Mouse (Mus musculus) limb, embryonic 15.5 days (tissue): ENCODE results near the gene Otulin. TPM values are rescaled to one million over a fixed set of nuclear protein-coding genes. Genes with fewer than 3 reads are reported as not detected.

ENCODE experiments used
- ATAC-seq: fragments of 200-750 bp; cut with Nextera tagmentation; 2 replicates; pipeline ENCODE4 v1.8.0; 2017; ENCODE audit warnings: low read depth, moderate TSS enrichment; ENCODE audit not compliant: insufficient number of reproducible peaks, low FRiP score, low TSS enrichment
- H3K27ac ChIP-seq: fragments of 300-500 bp; sonication (generic); 2 replicates; pipeline ENCODE4 v1.5.1; 2015; ENCODE audit warnings: moderate library complexity, mild to moderate bottlenecking, inconsistent platforms
- H3K27me3 ChIP-seq: fragments of 300-500 bp; sonication (generic); 2 replicates; pipeline ENCODE4 v1.6.1; 2015; ENCODE audit warnings: inconsistent platforms
- H3K36me3 ChIP-seq: fragments of 300-500 bp; sonication (generic); 2 replicates; pipeline ENCODE4 v1.6.1; 2015; ENCODE audit warnings: inconsistent platforms
- H3K4me1 ChIP-seq: fragments of 300-500 bp; sonication (generic); 2 replicates; pipeline ENCODE4 v1.6.1; 2015; ENCODE audit warnings: inconsistent platforms
- H3K4me2 ChIP-seq: fragments of 300-500 bp; sonication (generic); 2 replicates; pipeline ENCODE4 v1.6.1; 2015; ENCODE audit warnings: mild to moderate bottlenecking, inconsistent platforms
- H3K4me3 ChIP-seq: fragments of 300-500 bp; sonication (generic); 2 replicates; pipeline ENCODE4 v1.5.1; 2015; ENCODE audit warnings: mild to moderate bottlenecking, inconsistent platforms
- H3K9ac ChIP-seq: fragments of 300-500 bp; sonication (generic); 2 replicates; pipeline ENCODE4 v1.6.1; 2015; ENCODE audit warnings: inconsistent platforms
- H3K9me3 ChIP-seq: fragments of 300-500 bp; sonication (generic); 2 replicates; pipeline ENCODE4 v1.6.1; 2016; ENCODE audit warnings: inconsistent platforms
- WGBS: fragments of 180-500 bp; shearing (Covaris S2); methylation state at CpG from one replicate; pipeline ENCODE4 v1.1.7; 2015; 5-methylcytosine and 5-hydroxymethylcytosine counted together
- polyA plus RNA-seq: library from polyadenylated mRNA; unstranded; fragments of >200 nt; fragmentation: Nextera tagmentation; extraction: Ambion mirVana; gene quantifications from 2 replicates; pipeline ENCODE4 v1.2.1, GENCODE M21; 2015

Otulin gene
- polyA plus RNA-seq, 1 experiment from 2014 or later: 32.5 TPM

DNA sequence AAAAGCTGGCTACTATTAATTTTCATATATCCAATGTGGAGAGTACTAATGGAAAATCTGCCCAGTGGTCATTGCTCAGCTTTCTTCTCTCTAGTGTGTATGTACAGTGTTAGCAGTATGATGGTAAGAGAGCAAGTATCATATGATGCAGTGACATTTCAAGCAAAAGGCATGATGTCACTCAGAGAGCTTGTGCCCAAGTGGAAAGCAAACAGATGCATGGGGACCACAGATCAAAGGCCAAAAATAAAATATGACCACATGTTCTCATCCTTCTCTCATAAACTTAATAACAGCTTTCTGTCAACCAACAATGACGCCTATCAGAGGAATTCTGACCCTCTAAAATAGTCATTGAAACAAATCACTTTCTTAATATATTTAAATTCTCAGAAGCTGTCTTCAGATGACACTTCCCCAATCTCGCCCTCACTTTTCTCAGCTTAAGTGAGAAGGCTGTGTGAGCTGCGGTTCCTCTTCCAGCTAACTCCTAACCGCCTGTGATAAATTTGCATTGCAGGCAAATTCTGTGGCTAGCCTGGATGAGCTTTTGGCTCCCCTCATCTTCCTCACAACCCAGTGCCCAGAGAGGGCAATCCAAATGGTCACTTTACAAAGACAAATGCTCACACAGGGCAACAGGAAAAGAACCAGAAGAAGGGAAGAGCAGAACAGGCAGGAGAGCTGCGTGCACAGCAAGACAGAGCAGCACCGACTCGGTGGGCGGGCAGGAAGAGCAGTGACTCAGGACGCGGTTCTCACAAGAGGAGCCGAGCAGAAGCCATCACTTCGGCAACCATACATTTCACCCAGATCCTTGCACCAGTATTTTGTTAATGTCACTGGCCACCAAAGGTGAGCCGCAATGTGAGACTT is 5.2 kb downstream of the Otulin start:
- no peak overlapping the region for H3K9ac ChIP-seq
- 85% methylated on average over 13 of the region's 13 CpGs for WGBS
- H3K27me3 ChIP-seq: no peaks in the 10 kb centered on the region
- no peak for ATAC-seq
- H3K4me2 ChIP-seq: no peak overlapping the region
- H3K4me3 ChIP-seq: no peak overlapping the region
- peaks cover 15% of the 10 kb centered on the region for H3K4me1 ChIP-seq
- no peak overlapping the region for H3K27ac ChIP-seq
- peaks cover 34% of the 10 kb centered on the region for H3K36me3 ChIP-seq
- no peaks in the 10 kb centered on the region for H3K9me3 ChIP-seq

DNA sequence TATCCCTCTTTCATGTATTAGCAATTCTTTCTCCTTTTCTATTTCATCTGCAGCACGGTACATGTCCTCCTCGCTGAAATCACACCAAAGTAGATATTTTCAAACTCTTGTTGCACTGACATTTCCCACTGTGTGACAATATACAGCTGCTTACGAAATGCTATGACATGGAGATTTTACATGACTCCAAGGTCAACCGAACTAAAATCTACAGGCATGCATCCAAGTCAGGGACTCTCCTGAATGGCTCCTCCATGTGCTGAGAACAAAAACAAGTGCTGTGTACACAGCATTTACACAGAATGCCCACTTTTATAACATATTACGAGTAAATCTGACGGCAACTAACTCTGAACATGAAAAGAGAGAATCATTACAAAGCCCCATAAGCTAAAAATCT is 7.2 kb downstream of the Otulin start:
- H3K27ac ChIP-seq: no peak overlapping the region
- WGBS: 91% methylated on average over 6 of the region's 6 CpGs
- no peak overlapping the region for H3K4me3 ChIP-seq
- no peaks in the 10 kb centered on the region for H3K27me3 ChIP-seq
- peaks cover 44% of the 10 kb centered on the region for H3K36me3 ChIP-seq
- no peak overlapping the region for H3K4me2 ChIP-seq
- no peaks in the 10 kb centered on the region for H3K4me1 ChIP-seq
- H3K9ac ChIP-seq: no peak overlapping the region
- no peak for ATAC-seq
- H3K9me3 ChIP-seq: no peaks in the 10 kb centered on the region

DNA sequence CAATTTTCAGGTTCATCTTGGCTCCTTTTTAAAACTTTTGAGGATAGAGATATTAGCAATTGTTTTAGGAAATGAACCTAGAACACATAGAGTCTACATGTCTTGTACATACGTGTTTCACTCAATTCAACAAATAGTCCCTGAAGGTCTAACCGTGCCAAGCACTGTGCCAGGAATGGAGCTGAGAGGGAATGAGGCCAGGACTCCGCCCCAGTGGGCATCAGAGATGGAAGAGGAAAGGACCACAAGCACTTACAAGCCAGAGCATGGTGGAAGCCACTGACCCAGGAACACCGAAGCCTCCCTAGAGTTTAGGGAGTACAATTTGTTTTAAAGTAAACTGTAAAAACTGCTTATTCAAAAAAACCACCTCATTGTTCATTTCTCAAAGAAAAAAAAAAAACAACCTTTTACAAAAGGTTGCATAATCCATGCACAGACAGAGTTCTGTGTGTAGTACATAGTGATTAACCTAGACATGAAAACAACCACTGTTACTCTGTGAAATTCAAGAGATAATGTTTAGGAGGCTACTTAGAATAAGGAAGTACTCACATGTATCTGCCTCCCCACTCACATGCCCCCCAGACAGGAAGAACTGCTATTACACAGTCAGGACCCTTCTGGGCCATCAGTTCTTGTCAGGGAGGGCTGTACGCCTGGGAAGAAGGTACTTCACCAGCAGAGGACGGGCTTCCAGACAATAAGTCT is 9.9 kb downstream of the Otulin start:
- peaks cover 48% of the 10 kb centered on the region for H3K36me3 ChIP-seq
- no peaks in the 10 kb centered on the region for H3K27me3 ChIP-seq
- no peak overlapping the region for H3K27ac ChIP-seq
- H3K4me2 ChIP-seq: no peak overlapping the region
- no peaks in the 10 kb centered on the region for H3K4me1 ChIP-seq
- no peak for ATAC-seq
- no peak overlapping the region for H3K4me3 ChIP-seq
- no peaks in the 10 kb centered on the region for H3K9me3 ChIP-seq
- H3K9ac ChIP-seq: no peak overlapping the region
- 82% methylated on average over 6 of the region's 6 CpGs for WGBS

DNA sequence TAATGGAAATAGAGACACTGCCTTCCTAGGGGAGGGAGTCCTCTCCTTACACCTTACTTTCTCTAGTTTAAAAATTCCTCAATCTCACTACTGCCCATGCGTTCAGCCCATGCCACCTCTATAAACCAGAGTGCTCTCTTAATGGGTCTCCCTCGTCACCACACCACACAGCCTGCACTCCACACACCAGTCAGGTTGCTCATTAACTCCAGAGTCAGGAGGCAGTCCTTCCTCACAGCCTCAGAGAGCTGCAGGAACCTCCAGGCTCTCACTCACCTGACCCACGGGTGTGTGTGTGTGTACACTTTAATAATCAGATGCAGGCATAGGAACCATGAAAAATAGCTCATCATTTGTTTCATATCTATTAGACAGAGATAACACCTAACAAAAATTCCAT is 10.8 kb downstream of the Otulin start:
- peaks cover 47% of the 10 kb centered on the region for H3K36me3 ChIP-seq
- WGBS: 53% methylated on average over 3 of the region's 3 CpGs
- no peak overlapping the region for H3K4me2 ChIP-seq

DNA sequence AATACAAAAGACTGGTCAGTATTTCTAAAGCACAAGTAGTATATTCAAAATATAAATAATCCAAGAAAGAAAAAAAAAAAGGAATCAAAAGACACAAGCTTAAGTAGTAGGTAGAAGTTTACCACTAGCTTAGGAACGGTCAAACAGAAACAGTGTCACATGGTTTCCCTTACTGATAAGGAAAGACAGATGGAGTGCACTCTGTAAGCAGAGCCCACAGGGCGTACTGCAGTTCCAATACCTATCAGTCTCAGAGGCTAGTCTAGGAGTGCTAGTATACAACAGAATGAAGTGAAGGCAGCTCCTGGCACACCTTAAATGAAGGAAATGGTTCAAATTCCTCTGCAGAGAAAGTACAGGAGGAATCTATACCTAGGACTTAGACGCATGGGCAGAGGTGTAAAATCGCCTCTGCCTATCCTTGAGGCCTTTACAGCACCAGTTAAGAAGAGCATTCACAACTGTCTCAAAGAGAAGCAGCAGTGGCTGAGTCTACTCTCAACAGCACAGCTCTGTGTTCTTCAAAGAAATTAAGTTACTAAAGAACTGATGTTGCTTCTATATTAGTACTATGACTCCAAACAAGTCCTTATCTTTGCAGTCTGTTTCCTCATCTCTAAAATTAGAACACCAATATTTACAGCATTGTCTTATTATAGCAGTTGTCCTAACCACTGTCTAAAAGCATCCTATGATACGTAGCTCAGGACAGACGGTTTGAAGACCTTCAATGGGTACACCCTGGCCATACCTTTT is 11.5 kb downstream of the Otulin start:
- H3K4me1 ChIP-seq: 0 out of 2 replicates have a peak, but pooled peaks cover 3% of the 10 kb centered on the region
- H3K4me3 ChIP-seq: no peak overlapping the region
- no peak overlapping the region for H3K9ac ChIP-seq
- no peaks in the 10 kb centered on the region for H3K27me3 ChIP-seq
- WGBS: 78% methylated on average over 6 of the region's 6 CpGs
- no peak overlapping the region for H3K27ac ChIP-seq
- no peaks in the 10 kb centered on the region for H3K9me3 ChIP-seq
- no peak overlapping the region for H3K4me2 ChIP-seq
- ATAC-seq: no peak
- peaks cover 52% of the 10 kb centered on the region for H3K36me3 ChIP-seq

More for the DNA sequence above, 10.8 kb downstream of the Otulin start:
- H3K4me3 ChIP-seq: no peak overlapping the region
- H3K9ac ChIP-seq: no peak overlapping the region
- no peak overlapping the region for H3K27ac ChIP-seq
- H3K27me3 ChIP-seq: no peaks in the 10 kb centered on the region
- H3K9me3 ChIP-seq: no peaks in the 10 kb centered on the region
- H3K4me1 ChIP-seq: 0 out of 2 replicates have a peak, but pooled peaks cover 3% of the 10 kb centered on the region
- no peak for ATAC-seq

DNA sequence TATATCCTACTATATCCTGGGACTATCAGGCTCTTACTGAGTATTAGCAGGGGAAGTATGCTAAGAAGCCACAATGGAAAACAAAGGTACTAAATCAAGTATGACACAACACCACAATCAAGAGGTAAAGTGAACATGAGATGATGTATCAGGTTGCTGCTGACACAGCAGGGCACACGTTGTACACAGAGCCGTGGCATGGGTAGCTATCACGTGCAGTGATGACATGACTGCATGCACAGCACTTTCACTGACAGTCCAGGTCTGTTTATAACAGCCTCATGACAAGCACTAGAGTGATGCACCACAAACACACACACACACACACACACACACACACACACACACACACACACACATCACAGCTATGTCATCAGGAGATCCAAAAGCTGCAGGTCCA is 13.3 kb downstream of the Otulin start:
- Histone ChIP-seq H3K9me3 (no peaks in the 10 kb centered on the region), H3K36me3 (peaks cover 43% of the 10 kb centered on the region), H3K27ac (no peak overlapping the region), H3K4me2 (no peak overlapping the region), H3K27me3 (no peaks in the 10 kb centered on the region), H3K4me3 (no peak overlapping the region), H3K4me1 (0 out of 2 replicates have a peak, but pooled peaks cover 3% of the 10 kb centered on the region), H3K9ac (no peak overlapping the region)
- WGBS: 89% methylated on average over 3 of the region's 3 CpGs
- no peak for ATAC-seq

DNA sequence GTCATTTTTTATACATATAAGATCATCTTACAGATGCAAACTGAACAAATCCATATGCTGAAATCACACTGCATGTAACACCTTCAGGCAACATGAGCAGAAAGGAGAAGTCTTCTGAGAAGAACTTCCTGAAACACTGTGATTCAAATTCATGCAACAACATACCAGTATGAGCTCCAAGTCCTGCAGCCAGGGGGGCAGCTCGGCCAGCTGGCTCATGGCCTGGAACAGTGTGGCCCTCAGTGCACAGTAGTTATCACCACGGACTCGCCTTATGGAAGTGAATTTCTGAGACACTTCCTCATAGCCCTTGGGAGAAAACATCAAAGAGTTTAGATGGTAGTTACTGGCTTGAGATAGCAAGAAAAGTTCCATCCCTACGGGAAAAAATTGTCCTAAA is 14.3 kb downstream of the Otulin start:
- ATAC-seq: no peak
- H3K9me3 ChIP-seq: no peaks in the 10 kb centered on the region
- H3K36me3 ChIP-seq: peaks cover 46% of the 10 kb centered on the region
- H3K27me3 ChIP-seq: no peaks in the 10 kb centered on the region
- no peak overlapping the region for H3K4me3 ChIP-seq
- no peak overlapping the region for H3K9ac ChIP-seq
- no peak overlapping the region for H3K4me2 ChIP-seq
- WGBS: 58% methylated on average over 4 of the region's 4 CpGs
- H3K4me1 ChIP-seq: 0 out of 2 replicates have a peak, but pooled peaks cover 3% of the 10 kb centered on the region
- no peak overlapping the region for H3K27ac ChIP-seq

DNA sequence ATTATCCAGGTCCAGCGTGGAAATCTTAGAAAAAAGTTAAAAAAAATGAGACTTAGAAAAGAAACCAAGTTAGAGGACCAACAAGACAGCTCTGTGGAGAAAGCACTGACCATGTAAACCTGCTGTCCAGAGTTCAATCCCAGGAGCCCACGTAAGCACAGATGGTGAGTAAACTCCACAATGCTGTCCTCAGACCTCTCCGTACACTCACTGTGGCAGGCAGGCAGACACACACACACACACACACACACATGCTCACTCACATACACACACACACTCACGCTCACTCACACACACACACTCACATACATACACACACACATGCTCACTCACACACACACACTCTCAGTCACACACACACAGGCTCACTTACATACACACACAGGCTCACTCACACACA is 17.2 kb downstream of the Otulin start:
- no peak overlapping the region for H3K9ac ChIP-seq
- no peak overlapping the region for H3K4me3 ChIP-seq
- 88% methylated on average over 4 of the region's 4 CpGs for WGBS
- H3K27ac ChIP-seq: no peak overlapping the region
- no peak overlapping the region for H3K4me2 ChIP-seq
- no peaks in the 10 kb centered on the region for H3K9me3 ChIP-seq
- H3K27me3 ChIP-seq: no peaks in the 10 kb centered on the region
- H3K4me1 ChIP-seq: 0 out of 2 replicates have a peak, but pooled peaks cover 3% of the 10 kb centered on the region
- no peak for ATAC-seq
- H3K36me3 ChIP-seq: peaks cover 41% of the 10 kb centered on the region

DNA sequence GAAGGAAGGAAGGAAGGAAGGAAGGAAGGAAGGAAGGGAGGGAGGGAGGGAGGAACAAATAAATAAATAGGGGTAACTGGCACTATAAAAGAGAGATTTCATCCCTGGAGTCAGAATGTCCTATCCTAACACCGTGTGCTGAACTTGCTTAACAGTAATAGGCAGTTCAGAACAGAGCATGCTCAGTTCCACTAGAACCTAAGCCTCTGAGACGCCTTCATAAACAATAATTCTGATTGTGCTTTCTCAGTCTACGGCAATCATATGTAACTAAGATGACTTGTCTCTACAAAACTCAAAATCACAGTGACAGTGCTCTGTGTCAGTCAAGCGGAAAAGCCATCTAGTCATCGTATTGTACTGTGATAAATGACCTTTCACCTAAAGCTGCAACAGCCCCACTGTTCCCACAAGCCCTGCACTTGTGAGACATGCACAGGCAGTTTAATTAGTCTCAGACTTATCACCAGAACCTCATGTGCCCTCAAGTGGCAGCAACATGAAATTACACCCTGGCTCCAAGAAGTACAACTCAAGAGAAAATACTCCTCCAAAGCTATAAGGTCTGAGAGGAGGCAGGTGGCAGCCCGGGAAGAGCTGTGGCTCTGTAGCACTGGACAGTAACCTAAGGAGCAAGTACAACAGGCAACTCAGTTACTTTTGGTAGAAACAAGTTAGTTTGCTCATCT is 17.8 kb downstream of the Otulin start:
- Histone ChIP-seq H3K27ac (no peak overlapping the region), H3K36me3 (peaks cover 37% of the 10 kb centered on the region), H3K27me3 (no peaks in the 10 kb centered on the region), H3K4me2 (no peak overlapping the region), H3K4me1 (0 out of 2 replicates have a peak, but pooled peaks cover 3% of the 10 kb centered on the region), H3K9ac (no peak overlapping the region), H3K9me3 (no peaks in the 10 kb centered on the region), H3K4me3 (no peak overlapping the region)
- no peak for ATAC-seq
- 47% methylated on average over 6 of the region's 6 CpGs for WGBS

DNA sequence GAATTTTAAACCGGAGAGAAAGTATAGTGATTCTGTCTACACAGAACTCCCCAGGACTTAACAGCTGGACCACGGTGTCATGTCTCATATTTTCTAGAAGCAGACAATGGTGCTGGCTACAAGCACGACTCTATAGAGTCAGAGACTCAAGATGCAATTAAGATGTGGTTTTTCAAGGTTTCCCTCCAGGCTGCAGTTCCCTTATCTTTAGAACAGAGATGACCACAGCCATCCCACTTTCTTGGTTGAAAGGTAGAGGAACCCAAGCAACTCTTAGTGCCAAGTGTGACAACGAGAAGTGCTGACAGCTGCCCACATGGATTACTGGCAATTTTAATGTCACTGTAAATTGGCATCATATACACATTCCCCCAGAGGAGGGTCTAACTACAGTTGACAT is 20.9 kb downstream of the Otulin start:
- WGBS: 45% methylated on average over 4 of the region's 4 CpGs
- no peak for ATAC-seq
- Histone ChIP-seq H3K27me3 (no peaks in the 10 kb centered on the region), H3K27ac (no peak overlapping the region), H3K36me3 (peaks cover 45% of the 10 kb centered on the region), H3K4me1 (no peaks in the 10 kb centered on the region), H3K4me2 (no peak overlapping the region), H3K4me3 (no peak overlapping the region), H3K9ac (no peak overlapping the region), H3K9me3 (no peaks in the 10 kb centered on the region)

DNA sequence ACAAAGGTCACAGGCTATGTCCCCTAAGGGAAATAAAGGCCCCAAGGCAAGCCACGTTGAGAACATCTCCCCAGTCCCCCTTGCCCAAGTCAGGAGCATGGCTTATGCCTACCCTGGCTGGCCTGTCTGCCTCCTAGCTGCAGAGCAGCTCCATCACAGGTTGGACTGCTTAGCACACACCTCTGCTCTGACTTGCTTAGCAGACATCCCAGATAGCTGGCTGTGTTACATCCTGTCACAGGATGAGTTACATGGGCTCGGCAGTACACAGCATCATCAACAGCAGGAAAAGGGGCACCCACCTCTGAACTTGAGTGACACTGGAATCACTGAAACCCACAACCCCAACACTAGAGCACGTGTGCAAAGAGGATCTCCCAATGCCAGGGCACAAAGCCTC is 25.2 kb downstream of the Otulin start:
- no peaks in the 10 kb centered on the region for H3K4me1 ChIP-seq
- H3K4me3 ChIP-seq: no peak overlapping the region
- peaks cover 51% of the 10 kb centered on the region for H3K36me3 ChIP-seq
- no peak overlapping the region for H3K4me2 ChIP-seq
- H3K27ac ChIP-seq: no peak overlapping the region
- WGBS: 74% methylated on average over 3 of the region's 3 CpGs
- no peak overlapping the region for H3K9ac ChIP-seq
- H3K9me3 ChIP-seq: no peaks in the 10 kb centered on the region
- H3K27me3 ChIP-seq: no peaks in the 10 kb centered on the region
- ATAC-seq: no peak; the same call in 1 of the 2 replicates
